Mouse (Mus musculus) retina, postnatal 1 day (tissue): ENCODE measurements at regions not wholly inside any gene's neighbourhood (a gene's known extent, or its start where the extent isn't known, plus 50 kb on each side); places are given as distances from the start of the nearest gene placed in this dataset.

Source experiments
- DNase-seq: peaks from one replicate; pipeline ENCODE4 v3.0.0-alpha.2; 2012

- DNase-seq, result peak; percentile 16
Measured at GRCm38 (mm10) chr10:21740256-21740655, 141.7 kb upstream of the Sgk1 start.

- DNase-seq, result peak; percentile 27
Measured at GRCm38 (mm10) chr10:21741575-21741974, 140.4 kb upstream of the Sgk1 start.

GRCm38 (mm10) chr10:21741976-21742745 is 139.8 kb upstream of the Sgk1 start:
- peak; percentile 16 for DNase-seq

GRCm38 (mm10) chr10:21743396-21743795 is 138.6 kb upstream of the Sgk1 start:
- no peak for DNase-seq

GRCm38 (mm10) chr10:21744341-21744955 is 137.5 kb upstream of the Sgk1 start:
- DNase-seq, result no peak

GRCm38 (mm10) chr10:21745940-21746487 is 136.0 kb upstream of the Sgk1 start:
- DNase-seq, result no peak

- no peak for DNase-seq
Measured at GRCm38 (mm10) chr10:21746713-21747112, 135.3 kb upstream of the Sgk1 start.

GRCm38 (mm10) chr10:21751326-21751725 is 130.7 kb upstream of the Sgk1 start:
- DNase-seq, result no peak

- no peak for DNase-seq
Measured at GRCm38 (mm10) chr10:21752392-21752791, 129.6 kb upstream of the Sgk1 start.

- peak; percentile 23 for DNase-seq
Measured at GRCm38 (mm10) chr10:21754763-21755548, 127.0 kb upstream of the Sgk1 start.

- no peak for DNase-seq
Measured at GRCm38 (mm10) chr10:21755717-21756116, 126.3 kb upstream of the Sgk1 start.

- no peak for DNase-seq
Measured at GRCm38 (mm10) chr10:21756811-21757210, 125.2 kb upstream of the Sgk1 start.

- no peak for DNase-seq
Measured at GRCm38 (mm10) chr10:21758122-21758521, 123.9 kb upstream of the Sgk1 start.

GRCm38 (mm10) chr10:21762516-21762915 is 119.5 kb upstream of the Sgk1 start:
- no peak for DNase-seq

GRCm38 (mm10) chr10:21763017-21763964 is 118.7 kb upstream of the Sgk1 start:
- DNase-seq, result no peak

GRCm38 (mm10) chr10:21764090-21764489 is 117.9 kb upstream of the Sgk1 start:
- no peak for DNase-seq

GRCm38 (mm10) chr10:21764891-21765290 is 117.1 kb upstream of the Sgk1 start:
- DNase-seq, result no peak

GRCm38 (mm10) chr10:21773548-21773947 is 108.4 kb upstream of the Sgk1 start:
- no peak for DNase-seq

- no peak for DNase-seq
Measured at GRCm38 (mm10) chr10:21775441-21775840, 106.5 kb upstream of the Sgk1 start.

GRCm38 (mm10) chr10:21775911-21776761 is 105.8 kb upstream of the Sgk1 start:
- DNase-seq, result no peak

GRCm38 (mm10) chr10:21776762-21777080 is 105.3 kb upstream of the Sgk1 start:
- no peak for DNase-seq
